Mouse (Mus musculus) hindbrain, embryonic 10.5 days (tissue): ENCODE measurements around the gene Serpinb3a. TPM values are rescaled to one million over a fixed set of nuclear protein-coding genes. Genes with fewer than 3 reads are reported as not detected.
"Not testable (repeated sequence)": the region's sequence is repeated elsewhere in the genome, so short reads cannot be mapped to it uniquely, and the experiment has no call there.

ENCODE experiments used
- DNase-seq: peaks from one replicate; pipeline ENCODE4 v3.0.0-alpha.2; 2017; ENCODE audit warnings: low spot score
- H3K27ac ChIP-seq: fragments of 300-500 bp; sonication (generic); 2 replicates; pipeline ENCODE4 v1.5.1; 2016; ENCODE audit warnings: mild to moderate bottlenecking, moderate library complexity
- H3K27me3 ChIP-seq: fragments of 300-500 bp; sonication (generic); 2 replicates; pipeline ENCODE4 v1.6.1; 2016; ENCODE audit warnings: mild to moderate bottlenecking; ENCODE audit not compliant: poor library complexity, insufficient read depth, severe bottlenecking
- H3K36me3 ChIP-seq: fragments of 300-500 bp; sonication (generic); 2 replicates; pipeline ENCODE4 v1.6.1; 2016; ENCODE audit warnings: mild to moderate bottlenecking, moderate library complexity
- H3K4me1 ChIP-seq: fragments of 300-500 bp; sonication (generic); replicated peaks from 2 replicates; pipeline ENCODE4 v1.6.1; 2016; ENCODE audit warnings: mild to moderate bottlenecking
- H3K4me3 ChIP-seq: fragments of 300-500 bp; sonication (generic); 2 replicates; pipeline ENCODE4 v1.5.1; 2016; ENCODE audit warnings: mild to moderate bottlenecking, moderate library complexity
- H3K9me3 ChIP-seq: fragments of 300-500 bp; sonication (generic); 2 replicates; pipeline ENCODE4 v1.6.1; 2016; ENCODE audit warnings: mild to moderate bottlenecking, moderate library complexity
- WGBS: fragments of 180-500 bp; shearing (Covaris S2); methylation state at CpG from one replicate; pipeline ENCODE4 v1.1.7; 2016; 5-methylcytosine and 5-hydroxymethylcytosine counted together
- polyA plus RNA-seq: library from polyadenylated mRNA; unstranded; fragments of >200 nt; fragmentation: Nextera tagmentation; extraction: Ambion mirVana; gene quantifications from 2 replicates; pipeline ENCODE4 v1.2.1, GENCODE M21; 2016

The Serpinb3a gene
- not detected in 2 replicates for polyA plus RNA-seq

DNA sequence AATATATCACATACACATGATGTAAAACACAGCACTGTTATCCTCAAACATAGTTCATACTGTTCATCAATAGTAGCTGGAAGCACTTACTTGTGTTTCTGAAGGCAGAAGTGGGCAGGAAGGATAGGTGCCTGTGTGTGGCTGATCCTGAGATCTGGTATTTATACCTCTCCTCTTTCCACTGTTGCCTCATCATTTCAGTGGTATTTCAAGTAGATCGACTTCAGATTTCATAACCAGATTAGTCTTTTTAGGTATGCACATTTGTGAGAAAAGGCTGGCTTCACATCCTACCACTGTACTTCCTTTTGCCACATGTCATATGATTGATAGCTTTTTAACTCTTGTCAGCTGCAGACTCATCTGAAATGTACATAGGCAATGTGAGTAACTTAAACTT, at the start of gene Serpinb3a:
TSS of gene Serpinb3a (minus strand) at position 101 of the 400 bp plus-strand sequence.
- DNase-seq, result no peak
- Histone ChIP-seq H3K9me3 (no peaks in the 10 kb centered on the region), H3K4me1 (no peaks in the 10 kb centered on the region), H3K4me3 (no peak within 1 kb of the TSS), H3K36me3 (no peaks in the 10 kb centered on the region), H3K27ac (no peak within 1 kb of the TSS), H3K27me3 (no peaks in the 10 kb centered on the region)
- 93% methylated on average over 1 of the region's 1 CpGs for WGBS

DNA sequence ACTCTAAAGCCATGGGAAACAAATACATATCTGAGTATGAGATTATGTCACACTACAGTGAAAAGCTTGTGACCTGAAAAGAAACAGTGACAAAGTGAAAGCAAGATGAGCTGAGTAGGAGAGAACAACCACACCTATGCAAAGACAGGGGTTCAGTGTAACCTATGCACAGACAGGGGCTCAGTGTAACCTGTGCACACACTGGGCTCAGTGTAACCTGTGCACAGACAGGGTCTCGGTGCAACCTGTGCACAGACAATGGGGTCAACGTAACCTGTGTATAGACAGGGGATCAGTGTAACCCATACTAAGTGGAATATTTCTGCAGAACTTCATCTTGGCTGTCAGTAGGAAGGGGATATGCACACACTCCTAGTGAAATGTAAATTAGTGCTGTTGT, 46.3 kb upstream of the Serpinb3a start:
- no peaks in the 10 kb centered on the region for H3K36me3 ChIP-seq
- no peaks in the 10 kb centered on the region for H3K9me3 ChIP-seq
- no peaks in the 10 kb centered on the region for H3K27me3 ChIP-seq
- H3K4me3 ChIP-seq, result no peak overlapping the region
- no peak overlapping the region for H3K27ac ChIP-seq
- DNase-seq, result no peak
- H3K4me1 ChIP-seq, result no peaks in the 10 kb centered on the region
- WGBS, result 96% methylated on average over 2 of the region's 2 CpGs

GRCm38 (mm10) chr1:107083406-107083805, 31.3 kb upstream of the Serpinb3a start, which contains the start of gene Serpinb3d:
Gene Serpinb3d (minus strand): TSS chr1:107083506.
- no peaks in the 10 kb centered on the region for H3K27me3 ChIP-seq
- no peaks in the 10 kb centered on the region for H3K4me1 ChIP-seq
- no peak within 1 kb of the TSS for H3K4me3 ChIP-seq
- DNase-seq, result no peak
- H3K9me3 ChIP-seq, result no peaks in the 10 kb centered on the region
- H3K27ac ChIP-seq, result no peak within 1 kb of the TSS
- no peaks in the 10 kb centered on the region for H3K36me3 ChIP-seq

DNA sequence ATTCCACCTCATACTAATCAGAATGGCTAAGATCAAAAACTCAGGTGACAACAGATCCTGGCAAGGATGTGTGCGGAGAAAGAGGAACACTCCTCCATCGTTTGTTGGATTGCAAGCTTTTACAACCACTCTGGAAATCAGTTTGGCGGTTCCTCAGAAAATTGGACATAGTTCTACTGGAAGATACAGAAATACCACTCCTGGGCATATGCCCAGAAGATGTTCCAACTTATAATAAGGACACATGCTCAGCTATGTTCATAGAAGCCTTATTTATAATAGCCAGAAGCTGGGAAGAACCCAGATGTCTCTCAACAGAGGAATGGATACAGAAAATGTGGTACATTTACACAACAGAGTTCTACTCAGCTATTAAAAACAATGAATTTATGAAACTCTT, 17.9 kb downstream of the Serpinb3a start:
- not testable (repeated sequence) for H3K9me3 ChIP-seq, H3K36me3 ChIP-seq, H3K27me3 ChIP-seq, H3K27ac ChIP-seq, H3K4me3 ChIP-seq, H3K4me1 ChIP-seq, DNase-seq
- WGBS, result 90% methylated on average over 3 of the region's 3 CpGs

DNA sequence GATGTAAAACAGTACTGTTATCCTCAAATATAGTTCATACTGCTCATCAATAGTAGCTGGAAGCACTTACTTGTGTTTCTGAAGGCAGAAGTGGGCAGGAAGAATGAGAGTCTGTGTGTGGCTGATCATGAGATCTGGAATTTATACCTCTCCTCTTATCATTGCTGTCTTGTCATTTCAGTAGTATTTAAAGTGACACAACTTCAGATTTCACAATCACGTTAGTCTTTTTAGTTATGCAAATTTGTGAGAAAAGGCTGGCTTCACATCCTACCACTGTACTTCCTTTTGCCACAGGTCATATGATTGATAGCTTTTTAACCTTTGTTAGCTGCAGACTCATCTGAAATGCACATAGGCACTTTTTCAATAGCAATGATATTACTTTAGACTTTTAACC, 26.2 kb downstream of the Serpinb3a start:
- Histone ChIP-seq H3K9me3 (no peaks in the 10 kb centered on the region), H3K4me3 (no peak overlapping the region), H3K27ac (no peak overlapping the region), H3K36me3 (no peaks in the 10 kb centered on the region), H3K27me3 (no peaks in the 10 kb centered on the region), H3K4me1 (no peaks in the 10 kb centered on the region)
- WGBS, result 70% methylated on average over 1 of the region's 1 CpGs
- no peak for DNase-seq

GRCm38 (mm10) chr1:107015210-107015609, 36.9 kb downstream of the Serpinb3a start:
- Histone ChIP-seq H3K27me3 (no peaks in the 10 kb centered on the region), H3K4me3 (no peak overlapping the region), H3K4me1 (no peaks in the 10 kb centered on the region), H3K36me3 (no peaks in the 10 kb centered on the region), H3K9me3 (no peaks in the 10 kb centered on the region), H3K27ac (no peak overlapping the region)
- DNase-seq, result no peak
- WGBS, result 85% methylated on average over 7 of the region's 7 CpGs

DNA sequence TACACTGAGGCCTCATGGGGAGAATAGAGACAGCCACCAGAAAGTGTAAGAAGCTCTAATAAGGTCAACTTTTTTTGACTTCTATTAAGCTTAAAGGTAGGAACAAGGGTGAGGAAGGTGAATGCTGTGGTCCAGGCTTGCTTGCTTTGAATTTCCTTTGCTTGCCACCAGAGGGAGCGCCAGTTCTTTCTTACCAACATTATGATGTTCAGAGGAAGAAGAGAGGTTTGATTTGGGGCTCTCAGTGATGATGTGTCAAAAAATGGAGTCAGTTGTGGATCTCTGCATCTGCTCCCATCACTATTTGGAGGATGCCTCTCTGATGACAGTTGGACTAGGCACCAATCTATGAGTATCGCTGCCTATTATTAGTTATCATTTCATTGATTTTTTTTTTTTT, 37.6 kb downstream of the Serpinb3a start:
- Histone ChIP-seq H3K27ac (no peak overlapping the region), H3K36me3 (no peaks in the 10 kb centered on the region), H3K4me3 (no peak overlapping the region), H3K27me3 (no peaks in the 10 kb centered on the region), H3K4me1 (no peaks in the 10 kb centered on the region), H3K9me3 (no peaks in the 10 kb centered on the region)
- WGBS, result 49% methylated on average over 2 of the region's 2 CpGs
- peak; percentile 25 for DNase-seq

DNA sequence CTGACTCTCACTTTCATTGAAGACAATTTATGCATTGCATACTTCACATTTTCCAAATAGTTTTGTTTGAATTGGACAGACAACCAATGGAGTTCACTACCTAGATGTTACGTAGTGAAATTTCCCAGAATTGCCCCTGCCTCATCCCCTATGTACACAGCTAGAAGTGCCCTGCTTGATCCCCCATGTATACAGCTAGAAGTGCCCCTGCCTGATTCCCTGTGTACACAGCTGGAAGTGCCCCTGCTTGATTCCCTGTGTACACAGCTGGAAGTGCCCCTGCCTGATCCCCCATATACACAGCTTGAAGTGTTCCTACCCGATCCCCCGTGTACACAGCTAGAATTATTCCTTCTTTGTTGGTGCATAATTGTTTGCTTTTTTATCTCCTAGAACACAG, 45.8 kb downstream of the Serpinb3a start:
- Histone ChIP-seq H3K9me3 (no peaks in the 10 kb centered on the region), H3K4me1 (no peaks in the 10 kb centered on the region), H3K27ac (no peak overlapping the region), H3K27me3 (no peaks in the 10 kb centered on the region), H3K4me3 (no peak overlapping the region), H3K36me3 (no peaks in the 10 kb centered on the region)
- WGBS, result 72% methylated on average over 3 of the region's 3 CpGs
- no peak for DNase-seq

GRCm38 (mm10) chr1:107001754-107002153, 50.3 kb downstream of the Serpinb3a start:
- no peak for DNase-seq
- 85% methylated on average over 2 of the region's 2 CpGs for WGBS
- H3K4me1 ChIP-seq, result no peaks in the 10 kb centered on the region

GRCm38 (mm10) chr1:107000424-107000823, 51.7 kb downstream of the Serpinb3a start:
- no peaks in the 10 kb centered on the region for H3K9me3 ChIP-seq
- no peaks in the 10 kb centered on the region for H3K36me3 ChIP-seq
- no peaks in the 10 kb centered on the region for H3K27me3 ChIP-seq
- no peak overlapping the region for H3K27ac ChIP-seq
- 80% methylated on average over 13 of the region's 13 CpGs for WGBS
- H3K4me1 ChIP-seq, result no peaks in the 10 kb centered on the region
- no peak overlapping the region for H3K4me3 ChIP-seq
- DNase-seq, result no peak

More at GRCm38 (mm10) chr1:107001754-107002153, 50.3 kb downstream of the Serpinb3a start:
- no peaks in the 10 kb centered on the region for H3K36me3 ChIP-seq
- H3K9me3 ChIP-seq, result no peaks in the 10 kb centered on the region
- no peak overlapping the region for H3K4me3 ChIP-seq
- no peaks in the 10 kb centered on the region for H3K27me3 ChIP-seq
- no peak overlapping the region for H3K27ac ChIP-seq

Other genes with a start within 250 kb of the Serpinb3a start
- gene Serpinb5, start 191.1 kb downstream of the Serpinb3a start, polyA plus RNA-seq, result not detected in 2 replicates
- not detected in 2 replicates for gene Serpinb12, start 117.9 kb downstream of the Serpinb3a start, polyA plus RNA-seq
- not detected in 2 replicates for gene Serpinb13, start 71.3 kb downstream of the Serpinb3a start, polyA plus RNA-seq
- gene Serpinb3d, start 31.2 kb upstream of the Serpinb3a start, polyA plus RNA-seq, result not detected in 2 replicates
- gene Serpinb3b, start 226.1 kb upstream of the Serpinb3a start, polyA plus RNA-seq, result not detected in 2 replicates
- not detected in 2 replicates for gene Serpinb3c, start 226.1 kb upstream of the Serpinb3a start, polyA plus RNA-seq